Mouse (Mus musculus): ENCODE results near the gene Zfp354c. TPM values are rescaled to one million over a fixed set of nuclear protein-coding genes. Genes with fewer than 3 reads are reported as not detected.

The Zfp354c gene
- total RNA-seq (2021) = 1 to 10 TPM; 4.0 to 6.2 TPM
- long read RNA-seq, experiment 1, partial matches to known transcripts = 0 of 1 reads
- long read RNA-seq, experiment 1, other reads (novel, unspliced or antisense) = 1 of 1 reads
- long read RNA-seq, experiment 2, partial matches to known transcripts = 0 of 1 reads
- long read RNA-seq, experiment 2, other reads (novel, unspliced or antisense) = 1 of 1 reads

GRCm38 (mm10) chr11:50827010-50827953 lies at the start of gene Zfp354c:
Zfp354c (minus strand) TSS chr11:50827724.
- DNase-seq = peak; percentile 88 to 91

- peak; percentile 12 to 20 for DNase-seq
These were observed 23.6 kb upstream of the Zfp354c start for GRCm38 (mm10) chr11:50850989-50851601.

DNA sequence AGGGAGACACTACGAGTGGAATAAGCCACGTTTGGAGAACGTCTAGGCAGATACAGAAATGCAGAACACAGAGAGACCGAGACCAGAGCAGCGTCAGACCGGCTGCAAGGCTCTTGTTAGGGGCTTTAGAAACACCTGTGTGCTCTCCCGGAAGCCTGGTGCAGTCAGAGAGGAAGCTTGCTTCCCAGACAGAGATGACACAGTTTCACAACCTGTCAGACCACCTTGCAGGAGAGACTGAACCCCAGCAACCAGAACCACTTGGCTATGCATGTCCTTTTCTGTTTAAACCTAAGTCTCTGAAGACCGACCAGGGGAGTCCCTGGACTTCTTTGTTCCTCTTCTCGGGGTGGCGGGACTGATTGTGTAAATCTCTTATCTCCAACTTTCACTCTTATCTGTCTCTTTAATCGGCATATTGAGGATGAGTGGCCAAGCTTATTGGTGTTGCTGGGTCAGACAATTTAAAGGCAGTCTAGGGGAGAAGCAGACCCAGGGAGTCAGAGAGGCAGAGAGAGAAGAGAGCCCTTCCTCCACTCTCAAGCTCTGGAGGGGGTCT lies 22.7 kb upstream of the Zfp354c start, which contains the start of gene Grm6:
Gene Grm6, plus strand, starts transcription at position 509 of the 559 bp plus-strand sequence.
- no peak for DNase-seq

- DNase-seq = no peak
These were observed 21.8 kb upstream of the Zfp354c start for GRCm38 (mm10) chr11:50849310-50849709.

DNA sequence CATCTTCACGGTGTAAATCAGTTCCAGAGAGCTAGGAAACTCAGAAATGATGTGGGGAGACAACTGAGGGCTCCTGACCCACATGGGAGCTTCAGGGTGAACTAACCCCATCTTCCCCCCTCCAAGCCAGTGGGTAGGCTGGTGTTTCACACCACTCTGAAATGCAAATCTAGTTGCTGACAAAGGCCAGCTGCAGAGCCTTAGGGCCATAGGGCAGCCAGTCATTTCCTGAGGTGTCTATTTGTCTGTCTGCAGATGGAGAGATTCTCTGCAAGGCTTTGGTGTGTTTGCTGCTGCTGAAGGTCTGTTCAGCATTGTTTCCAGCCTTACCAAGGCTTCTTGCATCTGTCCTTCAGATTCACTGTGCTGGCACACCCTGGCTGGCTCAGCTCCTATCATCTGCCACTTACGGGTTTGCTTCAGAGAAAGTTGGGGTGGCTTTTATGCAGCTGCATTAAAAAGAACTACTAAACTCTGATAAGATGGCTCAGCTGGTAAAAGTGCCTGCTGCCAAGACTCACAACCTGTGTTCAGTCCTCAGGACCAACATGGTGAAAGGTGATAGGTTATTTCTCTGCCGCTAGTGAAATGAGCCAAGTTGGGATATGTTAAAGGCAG lies 21.1 kb upstream of the Zfp354c start:
- DNase-seq = peak; percentile 16 to 36

DNA sequence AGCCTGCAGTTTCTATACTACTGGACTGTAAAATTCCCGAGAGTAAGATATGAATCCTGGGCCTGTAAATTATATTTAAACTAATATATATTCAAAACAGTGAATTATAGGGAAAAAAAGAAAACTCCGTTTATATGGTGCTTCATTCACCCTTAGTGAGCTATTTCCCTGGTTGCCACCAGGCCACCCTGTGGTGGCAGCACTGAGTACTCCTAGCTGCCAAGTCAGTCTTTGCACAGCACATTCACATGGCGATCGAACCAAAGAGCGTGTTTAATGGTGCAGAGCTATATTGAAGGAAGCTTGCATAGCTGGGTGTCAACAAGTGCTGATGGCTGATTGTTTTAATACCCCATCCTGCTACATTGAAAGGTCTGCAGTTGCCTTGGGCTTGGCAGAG lies 19.5 kb upstream of the Zfp354c start:
- no peak for DNase-seq

GRCm38 (mm10) chr11:50845951-50846350 lies 18.4 kb upstream of the Zfp354c start:
- peak in 1 of 2 experiments; percentile 19 for DNase-seq

GRCm38 (mm10) chr11:50841023-50841735 lies 13.7 kb upstream of the Zfp354c start, which contains the start of gene Zfp879:
Zfp879 (minus strand) TSS chr11:50841552.
- peak; percentile 91 to 94 for DNase-seq

GRCm38 (mm10) chr11:50835727-50836126 lies 8.2 kb upstream of the Zfp354c start:
- DNase-seq = no peak

DNA sequence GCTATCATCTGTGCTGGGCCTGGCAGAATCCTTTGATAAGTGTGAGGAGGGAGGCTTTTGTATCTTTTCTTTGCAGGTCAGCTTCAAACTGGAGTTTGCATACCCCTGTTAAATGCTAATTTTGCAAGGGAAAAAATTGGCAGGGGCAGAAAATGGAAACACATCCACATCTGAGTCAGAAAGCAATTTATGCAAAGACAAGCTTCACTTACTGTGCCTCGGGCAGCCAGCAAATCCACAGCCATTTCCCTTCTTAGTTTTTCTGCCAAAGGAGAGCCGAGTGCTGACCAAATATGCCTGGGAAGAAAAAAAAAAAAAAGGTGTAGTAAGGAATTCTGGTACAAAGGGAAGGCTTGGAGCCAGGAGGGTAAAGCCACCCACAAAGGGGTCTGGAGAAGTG lies 1.3 kb downstream of the Zfp354c start:
- DNase-seq = no peak

DNA sequence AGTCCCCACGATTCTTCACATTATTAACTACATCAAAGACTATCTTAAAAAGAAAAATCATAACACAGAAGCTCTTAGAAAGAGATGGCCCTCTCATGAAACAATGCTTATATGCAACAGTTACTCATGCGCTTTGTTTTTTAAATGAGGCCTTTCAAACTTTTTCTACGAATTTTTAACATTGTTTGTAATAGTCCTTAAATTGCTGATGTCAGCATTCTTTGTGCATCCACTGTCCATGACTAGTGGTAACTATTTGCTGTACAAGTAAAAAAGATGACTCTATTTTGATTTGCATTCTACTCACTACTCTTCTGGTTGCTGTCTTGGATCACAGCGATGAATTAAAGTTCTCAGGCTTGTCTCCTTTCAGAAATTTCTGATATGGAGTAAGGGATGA lies 13.3 kb downstream of the Zfp354c start:
- DNase-seq = no peak

- DNase-seq = no peak
These were observed 28.7 kb downstream of the Zfp354c start for GRCm38 (mm10) chr11:50798836-50799235.

GRCm38 (mm10) chr11:50797674-50798073 lies 29.9 kb downstream of the Zfp354c start:
- no peak for DNase-seq

DNA sequence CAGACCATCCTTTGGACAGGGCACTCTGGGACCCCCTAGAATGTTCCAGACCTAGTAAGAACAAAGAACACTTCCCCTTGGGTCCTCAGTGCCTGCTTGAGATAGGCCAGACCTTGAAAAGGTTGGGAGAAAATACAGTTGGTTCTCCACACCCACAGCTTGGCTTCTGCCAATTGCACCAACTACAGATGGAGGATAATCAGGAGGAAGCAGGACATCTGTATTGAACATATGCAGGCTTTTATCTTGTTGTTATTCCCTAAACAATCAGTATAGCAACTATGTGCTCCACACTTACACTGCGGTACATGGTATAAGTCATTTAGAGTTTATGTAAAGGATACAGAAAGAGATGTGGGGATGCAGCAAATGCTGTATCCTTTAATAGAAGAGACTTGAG lies 56.5 kb downstream of the Zfp354c start:
- no peak for DNase-seq

DNA sequence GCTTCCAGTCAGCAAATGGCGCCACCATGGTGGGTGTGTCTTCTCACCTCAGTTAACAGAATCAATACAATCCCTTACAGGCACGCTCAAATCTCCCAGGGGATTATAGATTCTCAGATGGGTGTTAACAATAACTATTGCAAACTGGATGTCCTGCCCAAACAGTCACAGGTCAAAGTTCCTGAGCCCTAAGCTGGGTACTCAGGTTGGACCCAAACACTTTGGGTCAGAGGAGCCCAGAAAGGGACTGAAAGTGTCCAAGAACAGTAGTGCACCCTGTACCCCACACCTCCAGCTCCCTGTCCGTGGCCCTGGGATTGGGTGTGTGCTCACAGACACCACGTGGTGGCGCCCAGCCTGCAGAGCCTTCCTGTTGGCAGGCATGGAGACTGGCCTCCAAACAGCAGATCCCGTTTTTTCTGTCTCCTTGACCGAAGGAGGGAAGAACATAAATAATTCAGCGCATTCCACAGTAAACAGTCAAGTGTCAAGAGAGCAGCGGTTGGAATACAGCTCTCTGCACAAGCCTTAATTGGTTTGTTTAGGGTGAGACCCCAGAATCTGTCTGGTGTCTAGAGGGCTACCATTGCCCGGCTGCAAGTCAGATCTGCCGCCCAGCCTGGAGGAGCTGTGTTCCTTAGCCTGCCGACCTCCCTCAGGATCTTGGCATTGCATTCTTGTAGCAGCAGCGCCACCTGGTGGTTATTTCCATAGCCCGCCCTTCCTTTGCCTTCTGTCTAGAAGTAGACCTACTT lies 58.4 kb downstream of the Zfp354c start:
- peak; percentile 89 to 91 for DNase-seq

DNA sequence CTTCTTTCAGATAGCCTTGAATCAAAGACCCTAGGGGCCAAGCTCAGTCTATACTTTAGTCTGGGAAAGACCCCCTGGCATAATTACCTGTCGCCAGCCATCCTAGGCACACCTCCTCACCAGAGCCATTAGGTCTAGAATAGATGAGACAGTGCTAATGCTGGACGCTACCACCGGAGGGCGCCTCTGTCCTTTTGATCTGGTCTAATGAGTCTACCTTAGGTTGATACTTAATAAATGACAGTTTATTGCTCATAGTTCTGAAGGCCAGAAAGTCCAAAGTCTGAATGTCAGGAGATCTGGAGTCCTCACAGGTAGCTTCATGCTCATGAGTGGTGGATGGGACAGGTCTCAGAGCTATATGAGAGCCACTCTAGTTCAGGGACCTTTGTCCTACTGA lies 60.5 kb downstream of the Zfp354c start:
- DNase-seq = peak; percentile 62 to 71

GRCm38 (mm10) chr11:50766461-50766860 lies 61.1 kb downstream of the Zfp354c start:
- no peak for DNase-seq

Data from adrenal gland, postnatal 36 days (tissue).